In genomic region chr16:38463305-38463704, GRCm38 (mm10) we compare ENCODE assay signal across 16 mouse cellular contexts. TPM values are rescaled to one million over a fixed set of nuclear protein-coding genes. Genes with fewer than 3 reads are reported as not detected.
"Had no signal": no experiment of that assay in that cellular context is flagged by ENCODE, and none has a peak within 500 bp of the region (broad histone marks: within the 10 kb centered on the region; RNA-seq: fewer than 3 reads in every experiment).

No protein-coding gene starts in this region.

- H3K4me3 ChIP-seq: midbrain, embryonic 10.5 days; midbrain, embryonic 13.5 days; midbrain, embryonic 15.5 days; neural tube, embryonic 12.5 days; stomach, embryonic 15.5 days had no signal

- H3K36me3 ChIP-seq: midbrain, embryonic 10.5 days; midbrain, embryonic 13.5 days; midbrain, embryonic 15.5 days; neural tube, embryonic 12.5 days; stomach, embryonic 15.5 days had no signal

- H3K27me3 ChIP-seq: midbrain, embryonic 13.5 days; midbrain, embryonic 15.5 days; neural tube, embryonic 12.5 days; stomach, embryonic 15.5 days had no signal

- H3K4me1 ChIP-seq: midbrain, embryonic 10.5 days; midbrain, embryonic 13.5 days; midbrain, embryonic 15.5 days; neural tube, embryonic 12.5 days; stomach, embryonic 15.5 days had no signal

- H3K9me3 ChIP-seq: midbrain, embryonic 10.5 days; midbrain, embryonic 13.5 days; midbrain, embryonic 15.5 days; neural tube, embryonic 12.5 days; stomach, embryonic 15.5 days had no signal

- H3K27ac ChIP-seq: liver, embryonic 14.5 days; midbrain, embryonic 10.5 days; midbrain, embryonic 13.5 days; midbrain, embryonic 15.5 days; neural tube, embryonic 12.5 days; stomach, embryonic 15.5 days; stomach, postnatal 0 days had no signal

- H3K4me2 ChIP-seq: lung, embryonic 14.5 days; midbrain, embryonic 13.5 days; midbrain, embryonic 15.5 days; neural tube, embryonic 12.5 days; stomach, embryonic 15.5 days had no signal

- H3K9ac ChIP-seq: liver, embryonic 14.5 days; lung, embryonic 14.5 days; midbrain, embryonic 13.5 days; midbrain, embryonic 15.5 days; neural tube, embryonic 12.5 days; stomach, embryonic 15.5 days had no signal

- DNase-seq: lung, adult 18-20 months; lung, embryonic 14.5 days; lung, postnatal 10 days; lung, postnatal 4 days; right cerebral cortex, postnatal 14 days; thymus, adult 2 months; thymus, postnatal 25 days; thymus, postnatal 4 days had no signal

- ATAC-seq: midbrain, embryonic 13.5 days; midbrain, embryonic 15.5 days had no signal

RNA-seq across cellular contexts. Expression of gene Cd80, which starts 7.9 kb away (rescaled TPM):
- total RNA-seq: megakaryocyte-erythroid progenitor cell, adult 5-6 weeks had no signal

RNA-seq across cellular contexts. Expression of gene Pla1a, which starts 30.4 kb away (rescaled TPM):
- total RNA-seq: megakaryocyte-erythroid progenitor cell, adult 5-6 weeks had no signal
